Comparison of ENCODE assay signal across 9 mouse cellular contexts in genomic region chr10:81303258-81303657, GRCm38 (mm10). TPM values are rescaled to one million over a fixed set of nuclear protein-coding genes. Genes with fewer than 3 reads are reported as not detected.
A peak's percentile ranks its signal among the peaks of the same experiment; 100 is the strongest.
DNase-seq lines count a peak whose midpoint lies in the region; ATAC-seq lines count a peak whose summit lies in the region.
"Had no signal": no experiment of that assay in that cellular context is flagged by ENCODE, and none has a peak within 500 bp of the region (broad histone marks: within the 10 kb centered on the region; RNA-seq: fewer than 3 reads in every experiment).

No protein-coding gene starts in this region.

- H3K27me3 ChIP-seq in kidney, embryonic 15.5 days, result no peaks in the 10 kb centered on the region
- no peaks in the 10 kb centered on the region for H3K27me3 ChIP-seq in embryonic facial prominence, embryonic 15.5 days
- no peaks in the 10 kb centered on the region for H3K27me3 ChIP-seq in liver, embryonic 12.5 days (replicated peaks)

- H3K36me3 ChIP-seq in kidney, embryonic 15.5 days, result peaks cover 32% of the 10 kb centered on the region
- H3K36me3 ChIP-seq in embryonic facial prominence, embryonic 15.5 days, result peaks cover 28% of the 10 kb centered on the region
- H3K36me3 ChIP-seq in liver, embryonic 12.5 days, result peaks cover 41% of the 10 kb centered on the region

- H3K27ac ChIP-seq in kidney, embryonic 15.5 days, result 0 out of 2 replicates have a peak overlapping the region, but pooled peaks have one; percentile 86
- 0 out of 2 replicates have a peak overlapping the region, but pooled peaks have one; percentile 3 for H3K27ac ChIP-seq in embryonic facial prominence, embryonic 15.5 days (replicated peaks)
- H3K27ac ChIP-seq in liver, embryonic 12.5 days, result peak overlapping the region; percentile 77

- WGBS in kidney, embryonic 15.5 days, result 68% methylated on average over 10 of the region's 10 CpGs
- 70% methylated on average over 10 of the region's 10 CpGs for WGBS in embryonic facial prominence, embryonic 15.5 days
- WGBS in liver, embryonic 12.5 days (ENCODE audit: insufficient replicate concordance), result 40% methylated on average over 10 of the region's 10 CpGs

- no peak overlapping the region; the same call in 1 of the 2 replicates for H3K4me2 ChIP-seq in kidney, embryonic 15.5 days
- no peak overlapping the region; the same call in 1 of the 2 replicates for H3K4me2 ChIP-seq in embryonic facial prominence, embryonic 15.5 days (replicated peaks)
- peak overlapping the region; percentile 68 for H3K4me2 ChIP-seq in liver, embryonic 12.5 days

- peaks cover 69% of the 10 kb centered on the region for H3K4me1 ChIP-seq in kidney, embryonic 15.5 days
- peaks cover 29% of the 10 kb centered on the region for H3K4me1 ChIP-seq in embryonic facial prominence, embryonic 15.5 days
- peaks cover 72% of the 10 kb centered on the region for H3K4me1 ChIP-seq in liver, embryonic 12.5 days

- no peak for ATAC-seq in kidney, embryonic 15.5 days (replicated peaks; ENCODE audit: low FRiP score)
- ATAC-seq in activated CD4-positive, CD25-positive, alpha-beta regulatory T cell, adult 4 months, result peak; percentile 19
- no peak for ATAC-seq in embryonic facial prominence, embryonic 15.5 days (ENCODE audit: insufficient number of reproducible peaks, low FRiP score, low TSS enrichment, low read depth)
- ATAC-seq in liver, embryonic 12.5 days, result peak; percentile 6; the same call in 1 of the 2 replicates

- no peak overlapping the region for H3K4me3 ChIP-seq in kidney, embryonic 15.5 days (replicated peaks)
- H3K4me3 ChIP-seq in embryonic facial prominence, embryonic 15.5 days (replicated peaks), result no peak overlapping the region
- peak overlapping the region; percentile 37 for H3K4me3 ChIP-seq in liver, embryonic 12.5 days

- H3K9me3 ChIP-seq in kidney, embryonic 15.5 days (replicated peaks), result no peaks in the 10 kb centered on the region
- no peaks in the 10 kb centered on the region for H3K9me3 ChIP-seq in embryonic facial prominence, embryonic 15.5 days (replicated peaks)
- H3K9me3 ChIP-seq in liver, embryonic 12.5 days (replicated peaks), result no peaks in the 10 kb centered on the region

- H3K9ac ChIP-seq in kidney, embryonic 15.5 days, result no peak overlapping the region; the same call in 1 of the 2 replicates
- H3K9ac ChIP-seq in embryonic facial prominence, embryonic 15.5 days, result no peak overlapping the region
- peak overlapping the region; percentile 53 for H3K9ac ChIP-seq in liver, embryonic 12.5 days

- DNase-seq in kidney, postnatal 36 days, result no peak
- no peak for DNase-seq in right cerebral cortex, postnatal 36 days (ENCODE audit: low spot score in 2 of 2)
- DNase-seq in adrenal gland, postnatal 10 days, result no peak
- no peak for DNase-seq in lung, postnatal 10 days
- DNase-seq: left cerebral cortex, postnatal 4 days had no signal

RNA-seq across cellular contexts. Expression of gene Pip5k1c, which starts 10.5 kb away (rescaled TPM):
- polyA plus RNA-seq in kidney, embryonic 15.5 days (2015; fragmentation: Nextera tagmentation; extraction: Ambion mirVana), result 51.0 and 61.3 TPM in 2 replicates
- 10 to 100 TPM; 11.1 to 16.9 TPM for polyA plus RNA-seq in activated CD4-positive, CD25-positive, alpha-beta regulatory T cell, adult 4 months (2017; shearing (Covaris generic))
- 51.1 and 53.8 TPM in 2 replicates for polyA plus RNA-seq in embryonic facial prominence, embryonic 15.5 days (2015; fragmentation: Nextera tagmentation; extraction: Ambion mirVana)
- polyA plus RNA-seq in liver, embryonic 12.5 days (2016; fragmentation: Nextera tagmentation; extraction: Ambion mirVana), result 27.8 and 29.0 TPM in 2 replicates
- 10 to 100 TPM; 39.2 to 48.9 TPM for total RNA-seq in adrenal gland, postnatal 10 days (2021)

RNA-seq across cellular contexts. Expression of gene Tjp3, which starts 11.9 kb away (rescaled TPM):
- 15.9 and 18.1 TPM in 2 replicates for polyA plus RNA-seq in kidney, embryonic 15.5 days (2015; fragmentation: Nextera tagmentation; extraction: Ambion mirVana)
- 1 to 10 TPM; 2.4 to 3.1 TPM for polyA plus RNA-seq in activated CD4-positive, CD25-positive, alpha-beta regulatory T cell, adult 4 months (2017; shearing (Covaris generic))
- polyA plus RNA-seq in embryonic facial prominence, embryonic 15.5 days (2015; fragmentation: Nextera tagmentation; extraction: Ambion mirVana), result 15.1 and 22.6 TPM in 2 replicates
- 1.1 and 1.3 TPM in 2 replicates for polyA plus RNA-seq in liver, embryonic 12.5 days (2016; fragmentation: Nextera tagmentation; extraction: Ambion mirVana)
- 1 to 10 TPM; 1.9 to 3.0 TPM for total RNA-seq in adrenal gland, postnatal 10 days (2021)

RNA-seq across cellular contexts. Expression of gene Cactin, which starts 17.6 kb away (rescaled TPM):
- polyA plus RNA-seq in kidney, embryonic 15.5 days (2015; fragmentation: Nextera tagmentation; extraction: Ambion mirVana), result 38.8 and 44.2 TPM in 2 replicates
- polyA plus RNA-seq in activated CD4-positive, CD25-positive, alpha-beta regulatory T cell, adult 4 months (2017; shearing (Covaris generic)), result 1 to 10 TPM; 5.1 to 5.7 TPM
- polyA plus RNA-seq in embryonic facial prominence, embryonic 15.5 days (2015; fragmentation: Nextera tagmentation; extraction: Ambion mirVana), result 41.4 and 44.0 TPM in 2 replicates
- 52.9 and 55.1 TPM in 2 replicates for polyA plus RNA-seq in liver, embryonic 12.5 days (2016; fragmentation: Nextera tagmentation; extraction: Ambion mirVana)
- 10 to 100 TPM; 29.4 to 35.4 TPM for total RNA-seq in adrenal gland, postnatal 10 days (2021)

RNA-seq across cellular contexts. Expression of gene Tbxa2r, which starts 25.3 kb away (rescaled TPM):
- polyA plus RNA-seq in kidney, embryonic 15.5 days (2015; fragmentation: Nextera tagmentation; extraction: Ambion mirVana), result 14.4 and 18.3 TPM in 2 replicates
- 10 to 100 TPM; 20.9 to 21.4 TPM for polyA plus RNA-seq in activated CD4-positive, CD25-positive, alpha-beta regulatory T cell, adult 4 months (2017; shearing (Covaris generic))
- polyA plus RNA-seq in embryonic facial prominence, embryonic 15.5 days (2015; fragmentation: Nextera tagmentation; extraction: Ambion mirVana), result 13.2 and 14.2 TPM in 2 replicates
- 6.7 and 7.0 TPM in 2 replicates for polyA plus RNA-seq in liver, embryonic 12.5 days (2016; fragmentation: Nextera tagmentation; extraction: Ambion mirVana)
- 10 to 100 TPM; 24.5 to 31.8 TPM for total RNA-seq in adrenal gland, postnatal 10 days (2021)

RNA-seq across cellular contexts. Expression of gene Apba3, which starts 36.5 kb away (rescaled TPM):
- 59.7 and 63.4 TPM in 2 replicates for polyA plus RNA-seq in kidney, embryonic 15.5 days (2015; fragmentation: Nextera tagmentation; extraction: Ambion mirVana)
- polyA plus RNA-seq in activated CD4-positive, CD25-positive, alpha-beta regulatory T cell, adult 4 months (2017; shearing (Covaris generic)), result 10 to 100 TPM; 10.2 to 18.0 TPM
- 70.9 and 77.4 TPM in 2 replicates for polyA plus RNA-seq in embryonic facial prominence, embryonic 15.5 days (2015; fragmentation: Nextera tagmentation; extraction: Ambion mirVana)
- polyA plus RNA-seq in liver, embryonic 12.5 days (2016; fragmentation: Nextera tagmentation; extraction: Ambion mirVana), result 27.3 and 30.4 TPM in 2 replicates
- 10 to 100 TPM; 79.8 to 83.8 TPM for total RNA-seq in adrenal gland, postnatal 10 days (2021)

Comparison
In these comparisons a context has a peak if more than half of its experiments do, and no peak if none do; other contexts are left out.
1. ATAC-seq: peak in activated CD4-positive, CD25-positive, alpha-beta regulatory T cell, adult 4 months (single experiment) and liver, embryonic 12.5 days (single experiment); none in kidney, embryonic 15.5 days (single experiment) and embryonic facial prominence, embryonic 15.5 days (single experiment).
2. H3K27ac ChIP-seq: peak in every context shown above with its lines; median percentile 86 in kidney, embryonic 15.5 days; 77 in liver, embryonic 12.5 days; 3 in embryonic facial prominence, embryonic 15.5 days.